Mouse (Mus musculus): ENCODE data around the gene Plvap. TPM values are rescaled to one million over a fixed set of nuclear protein-coding genes. Genes with fewer than 3 reads are reported as not detected.

The Plvap gene
- total RNA-seq, 4 experiments from 2014 or later: 195 to 255 (median 230) TPM

- DNase-seq: peak; percentile 100
Observed at GRCm38 (mm10) chr8:71464513-71465500, 46.7 kb downstream of the Plvap start, which contains the start of gene Mrpl34. Gene Mrpl34 (plus strand): TSS chr8:71464959.

- DNase-seq: peak; percentile 97
Observed at GRCm38 (mm10) chr8:71463188-71464033, 48.1 kb downstream of the Plvap start, which contains the start of gene Abhd8. Gene Abhd8 (minus strand): TSS chr8:71463655.

- peak; percentile 63 for DNase-seq
Observed at GRCm38 (mm10) chr8:71462786-71463185, 48.8 kb downstream of the Plvap start.

- no peak for DNase-seq
Observed at GRCm38 (mm10) chr8:71462191-71462590, 49.4 kb downstream of the Plvap start.

- peak; percentile 26 for DNase-seq
Observed at GRCm38 (mm10) chr8:71461152-71461840, 50.3 kb downstream of the Plvap start.

GRCm38 (mm10) chr8:71460716-71461115, 50.8 kb downstream of the Plvap start:
- DNase-seq: no peak

- no peak for DNase-seq
Observed at GRCm38 (mm10) chr8:71457659-71458270, 53.8 kb downstream of the Plvap start.

- DNase-seq: no peak
Observed at GRCm38 (mm10) chr8:71456906-71457305, 54.6 kb downstream of the Plvap start.

- DNase-seq: no peak
Observed at GRCm38 (mm10) chr8:71454668-71455067, 56.9 kb downstream of the Plvap start.

- no peak for DNase-seq
Observed at GRCm38 (mm10) chr8:71452669-71453068, 58.9 kb downstream of the Plvap start.

- DNase-seq: no peak
Observed at GRCm38 (mm10) chr8:71451777-71452176, 59.8 kb downstream of the Plvap start.

GRCm38 (mm10) chr8:71451337-71451736, 60.2 kb downstream of the Plvap start:
- no peak for DNase-seq

Other genes with a start within 250 kb of the Plvap start
- 10 to 100 TPM; 35.6 to 57.9 (median 44.9) TPM for gene Myo9b, start 239.0 kb downstream of the Plvap start, total RNA-seq (2022)
- gene Haus8, start 238.8 kb downstream of the Plvap start, total RNA-seq (2022): 10 to 100 TPM; 11.0 to 22.3 (median 16.0) TPM
- 100 to 1,000 TPM; 203 to 262 (median 232) TPM for gene Use1, start 144.9 kb downstream of the Plvap start, total RNA-seq (2022)
- gene Ocel1, start 140.5 kb downstream of the Plvap start, total RNA-seq (2022): 10 to 100 TPM; 15.9 to 18.8 (median 17.7) TPM
- gene Nr2f6, start 129.8 kb downstream of the Plvap start, total RNA-seq (2022): 10 to 100 TPM; 59.1 to 67.2 (median 62.7) TPM
- gene Ushbp1, start 116.0 kb downstream of the Plvap start, total RNA-seq (2022): 10 to 100 TPM; 11.4 to 25.1 (median 18.2) TPM
- 100 to 1,000 TPM; 101 to 137 (median 120) TPM for gene Babam1, start 114.9 kb downstream of the Plvap start, total RNA-seq (2022)
- gene Ankle1, start 105.7 kb downstream of the Plvap start, total RNA-seq (2022): 1 to 10 TPM in 1 of 4 experiments, under 1 TPM in 2, not detected in 1; 0.56 to 1.2 (median 0.92) TPM
- 10 to 100 TPM; 85.3 to 96.2 (median 92.1) TPM for gene Abhd8, start 48.1 kb downstream of the Plvap start, total RNA-seq (2022)
- gene Mrpl34, start 46.8 kb downstream of the Plvap start, total RNA-seq (2022): 100 to 1,000 TPM in 1 of 4 experiments, 10 to 100 TPM in 3; 64.7 to 108 (median 88.7) TPM
- 10 to 100 TPM; 51.7 to 65.2 (median 57.9) TPM for gene Dda1, start 42.6 kb downstream of the Plvap start, total RNA-seq (2022)
- 10 to 100 TPM; 13.5 to 24.7 (median 20.6) TPM for gene Ano8, start 25.8 kb downstream of the Plvap start, total RNA-seq (2022)
- gene Gtpbp3, start 23.6 kb downstream of the Plvap start, total RNA-seq (2022): 10 to 100 TPM; 23.1 to 32.0 (median 29.0) TPM
- not detected for gene Ccdc194, start 14.0 kb upstream of the Plvap start, total RNA-seq (2022)
- 10 to 100 TPM; 54.3 to 91.2 (median 67.9) TPM for gene Bst2, start 25.7 kb upstream of the Plvap start, total RNA-seq (2022)
- gene Mvb12a, start 31.2 kb upstream of the Plvap start, total RNA-seq (2022): 10 to 100 TPM; 72.6 to 87.3 (median 82.3) TPM
- 1 to 10 TPM; 5.1 to 7.0 (median 5.8) TPM for gene Tmem221, start 47.1 kb upstream of the Plvap start, total RNA-seq (2022)
- gene Nxnl1, start 54.8 kb upstream of the Plvap start, total RNA-seq (2022): 1 to 10 TPM in 1 of 4 experiments, under 1 TPM in 3; 0.40 to 1.3 (median 0.49) TPM
- 100 to 1,000 TPM; 141 to 186 (median 160) TPM for gene Slc27a1, start 57.1 kb upstream of the Plvap start, total RNA-seq (2022)
- gene Pgls, start 80.4 kb upstream of the Plvap start, total RNA-seq (2022): 100 to 1,000 TPM; 116 to 141 (median 124) TPM
- gene Fam129c, start 85.9 kb upstream of the Plvap start, total RNA-seq (2022): 1 to 10 TPM; 1.5 to 3.0 (median 2.3) TPM
- 10 to 100 TPM; 64.7 to 78.0 (median 69.1) TPM for gene Colgalt1, start 99.2 kb upstream of the Plvap start, total RNA-seq (2022)
- gene Unc13a, start 160.0 kb upstream of the Plvap start, total RNA-seq (2022): 10 to 100 TPM in 3 of 4 experiments, 1 to 10 TPM in 1; 9.8 to 11.8 (median 11.4) TPM
- 10 to 100 TPM; 10.7 to 21.8 (median 16.6) TPM for gene Jak3, start 164.5 kb upstream of the Plvap start, total RNA-seq (2022)
- gene Insl3, start 177.5 kb upstream of the Plvap start, total RNA-seq (2022): 10 to 100 TPM in 1 of 4 experiments, 1 to 10 TPM in 3; 3.9 to 12.3 (median 7.1) TPM
- 1 to 10 TPM; 3.0 to 5.1 (median 4.4) TPM for gene B3gnt3, start 190.0 kb upstream of the Plvap start, total RNA-seq (2022)
- gene Fcho1, start 214.0 kb upstream of the Plvap start, total RNA-seq (2022): 1 to 10 TPM; 2.1 to 6.2 (median 3.7) TPM

Data from adrenal gland, adult 8-10 months (tissue).